Mouse (Mus musculus) myocyte (in vitro differentiated cells): Measurements from ENCODE around the gene Lhx5.

Source experiments
- CEBPB ChIP-seq: IDR thresholded peaks from 2 replicates; pipeline ENCODE4 v1.6.1; 2011; ENCODE audit warnings: mild to moderate bottlenecking, moderate library complexity; ENCODE audit not compliant: poor library complexity, insufficient read depth, severe bottlenecking
- E2F4 ChIP-seq: IDR thresholded peaks from one replicate; pipeline ENCODE4 v1.6.1; 2011; ENCODE audit warnings: mild to moderate bottlenecking, control low read depth, moderate library complexity; ENCODE audit not compliant: insufficient read depth
- MAX ChIP-seq: IDR thresholded peaks from one replicate; pipeline ENCODE4 v1.6.1; 2011; ENCODE audit warnings: low read depth, mild to moderate bottlenecking, control low read depth
- MYOD1 ChIP-seq, 3 experiments: IDR thresholded peaks; one replicate each; pipeline ENCODE4 v1.6.1; 2011; ENCODE audit warnings: control low read depth in 2 of 3, low read depth in 2 of 3, mild to moderate bottlenecking in 2 of 3, moderate library complexity in 1 of 3; ENCODE audit not compliant: insufficient read length in 2 of 3, control insufficient read depth in 1 of 3
- POLR2A ChIP-seq: IDR thresholded peaks from one replicate; pipeline ENCODE4 v1.6.1; 2011; ENCODE audit warnings: low read depth, mild to moderate bottlenecking, control low read depth, moderate library complexity; ENCODE audit not compliant: insufficient read length
- POLR2AphosphoS2 ChIP-seq: IDR thresholded peaks from one replicate; pipeline ENCODE4 v1.6.1; 2011; ENCODE audit warnings: low read depth, control low read depth; ENCODE audit not compliant: insufficient read length
- REST ChIP-seq: IDR thresholded peaks from one replicate; pipeline ENCODE4 v1.6.1; 2011; ENCODE audit warnings: mild to moderate bottlenecking, control low read depth, moderate library complexity; ENCODE audit not compliant: insufficient read depth, insufficient read length
- TCF12 ChIP-seq: IDR thresholded peaks from one replicate; pipeline ENCODE4 v1.6.1; 2011; ENCODE audit warnings: mild to moderate bottlenecking, control low read depth; ENCODE audit not compliant: poor library complexity, insufficient read depth, severe bottlenecking
- USF1 ChIP-seq: IDR thresholded peaks from one replicate; pipeline ENCODE4 v1.6.1; 2011; ENCODE audit warnings: low read depth, mild to moderate bottlenecking, control low read depth, moderate library complexity

DNA sequence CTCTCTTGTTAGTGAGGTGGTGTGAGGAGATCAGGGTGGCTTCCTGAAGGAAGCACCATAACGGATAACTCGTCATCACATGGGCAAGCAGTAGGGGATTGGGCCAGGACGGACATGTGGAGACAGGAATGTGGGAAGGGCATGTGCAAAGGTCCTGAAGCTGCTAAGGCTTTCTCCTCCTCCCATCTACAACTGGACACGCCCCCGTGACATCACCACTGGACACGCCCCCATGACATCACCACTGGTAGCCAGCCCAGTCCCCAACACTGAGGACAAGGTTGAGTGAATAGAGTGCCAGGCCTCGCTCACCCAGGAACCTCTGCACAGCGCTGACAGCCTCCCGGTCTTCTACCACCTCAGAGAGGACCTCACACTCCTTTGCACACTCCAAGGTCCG, 27.6 kb downstream of the Lhx5 start:
- TF ChIP-seq E2F4: no peak
- TF ChIP-seq TCF12: no peak
- no peak for TF ChIP-seq POLR2A
- TF ChIP-seq POLR2AphosphoS2: no peak
- TF ChIP-seq REST: no peak
- TF ChIP-seq MAX: no peak
- TF ChIP-seq CEBPB: no peak
- TF ChIP-seq USF1: no peak
- TF ChIP-seq MYOD1 (IDR thresholded peaks at IDR 0.05; ENCODE audit: control insufficient read depth in 1 of 3, insufficient read length in 2 of 3, low read depth in 2 of 3): no peak
